Mouse (Mus musculus): ENCODE measurements around the gene Aqp3. TPM values are rescaled to one million over a fixed set of nuclear protein-coding genes. Genes with fewer than 3 reads are reported as not detected.

Aqp3 gene
- polyA plus RNA-seq, 1 experiment from 2014 or later: 104 TPM

Other genes starting within 250 kb of the Aqp3 start
- 50.3 and 58.1 TPM in 2 replicates for gene B4galt1, start 244.2 kb downstream of the Aqp3 start, polyA plus RNA-seq (2015; fragmentation: Nextera tagmentation; extraction: Ambion mirVana)
- not detected in 2 replicates for gene Spink4, start 178.1 kb downstream of the Aqp3 start, polyA plus RNA-seq (2015; fragmentation: Nextera tagmentation; extraction: Ambion mirVana)
- gene Bag1, start 149.9 kb downstream of the Aqp3 start, polyA plus RNA-seq (2015; fragmentation: Nextera tagmentation; extraction: Ambion mirVana): 210 and 218 TPM in 2 replicates
- gene Chmp5, start 149.8 kb downstream of the Aqp3 start, polyA plus RNA-seq (2015; fragmentation: Nextera tagmentation; extraction: Ambion mirVana): 116 and 119 TPM in 2 replicates
- gene Nfx1, start 127.3 kb downstream of the Aqp3 start, polyA plus RNA-seq (2015; fragmentation: Nextera tagmentation; extraction: Ambion mirVana): 85.5 and 85.9 TPM in 2 replicates
- gene Aqp7, start 50.0 kb downstream of the Aqp3 start, polyA plus RNA-seq (2015; fragmentation: Nextera tagmentation; extraction: Ambion mirVana): 0.24 and 0.55 TPM in 2 replicates
- gene Nol6, start 26.3 kb upstream of the Aqp3 start, polyA plus RNA-seq (2015; fragmentation: Nextera tagmentation; extraction: Ambion mirVana): 26.5 and 27.1 TPM in 2 replicates
- 71.2 and 75.0 TPM in 2 replicates for gene Ube2r2, start 37.6 kb upstream of the Aqp3 start, polyA plus RNA-seq (2015; fragmentation: Nextera tagmentation; extraction: Ambion mirVana)
- 56.9 and 68.8 TPM in 2 replicates for gene Ubap2, start 177.0 kb upstream of the Aqp3 start, polyA plus RNA-seq (2015; fragmentation: Nextera tagmentation; extraction: Ambion mirVana)
- 58.6 and 60.6 TPM in 2 replicates for gene Dcaf12, start 216.7 kb upstream of the Aqp3 start, polyA plus RNA-seq (2015; fragmentation: Nextera tagmentation; extraction: Ambion mirVana)

All from limb, embryonic 15.5 days (tissue).